Mouse (Mus musculus) mesoderm, embryonic 11.5 days (tissue): ENCODE measurements at regions not wholly inside any gene's neighbourhood (a gene's known extent, or its start where the extent isn't known, plus 50 kb on each side); places are given as distances from the start of the nearest gene placed in this dataset.

Experiments
- DNase-seq: peaks from one replicate; pipeline ENCODE4 v3.0.0-alpha.2; 2012; ENCODE audit warnings: low read depth, low spot score

- DNase-seq, result no peak
Measured at GRCm38 (mm10) chr17:47065307-47065901, 55.0 kb upstream of the Ubr2 start.

DNA sequence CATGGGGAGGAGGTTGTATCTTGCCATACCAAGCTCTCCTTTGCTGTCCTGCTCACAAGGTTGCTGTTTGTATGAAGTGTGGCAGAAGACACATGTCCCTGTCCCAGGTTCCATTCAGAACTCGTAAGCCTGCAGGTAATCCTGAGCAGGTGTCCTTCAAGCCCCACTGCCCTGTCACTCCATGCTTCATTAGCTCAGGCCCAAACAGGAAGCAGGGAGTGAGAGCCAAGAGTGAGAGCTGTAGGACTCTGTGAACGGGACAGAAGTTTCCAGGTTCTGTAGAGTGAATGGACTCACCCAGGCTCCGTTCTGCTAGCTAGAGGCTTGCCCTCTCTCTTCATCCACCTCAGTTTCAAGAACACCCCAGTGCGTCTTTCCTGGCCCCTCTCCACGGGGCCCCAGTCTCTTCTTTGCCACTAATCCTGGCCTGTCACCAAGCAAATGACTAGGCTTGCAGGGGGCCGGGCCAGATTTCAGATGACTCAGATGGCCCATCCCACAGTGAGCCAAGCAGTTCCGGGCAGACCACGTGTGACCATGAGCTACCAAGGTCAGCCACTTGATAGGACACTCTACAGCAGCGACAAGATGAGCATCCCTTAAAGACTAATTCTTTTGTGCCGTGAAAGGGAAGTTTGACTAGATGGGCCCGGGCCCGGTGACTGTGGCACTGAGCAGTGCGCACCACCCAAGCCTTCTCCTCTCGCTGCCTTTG, 54.4 kb upstream of the Ubr2 start:
- no peak for DNase-seq

DNA sequence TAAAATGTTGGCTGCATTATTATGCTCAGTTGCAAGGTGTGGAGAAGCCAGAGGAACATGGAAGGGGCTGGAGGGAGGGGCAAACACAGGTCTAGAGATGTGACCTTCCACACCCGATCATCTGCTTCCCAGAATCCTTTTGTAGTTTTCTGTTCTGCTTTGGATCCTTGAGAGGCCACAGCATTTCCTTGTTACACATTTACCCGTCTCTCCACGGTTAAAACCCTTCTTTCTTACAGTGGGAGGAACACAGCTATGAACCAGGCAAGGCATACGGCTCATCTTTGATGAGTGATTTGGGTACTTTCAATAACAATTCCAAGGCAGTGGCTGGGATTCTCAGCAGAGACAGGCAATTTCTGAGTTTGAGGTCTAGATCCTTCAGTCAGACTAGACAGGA, 53.6 kb upstream of the Ubr2 start:
- no peak for DNase-seq

DNA sequence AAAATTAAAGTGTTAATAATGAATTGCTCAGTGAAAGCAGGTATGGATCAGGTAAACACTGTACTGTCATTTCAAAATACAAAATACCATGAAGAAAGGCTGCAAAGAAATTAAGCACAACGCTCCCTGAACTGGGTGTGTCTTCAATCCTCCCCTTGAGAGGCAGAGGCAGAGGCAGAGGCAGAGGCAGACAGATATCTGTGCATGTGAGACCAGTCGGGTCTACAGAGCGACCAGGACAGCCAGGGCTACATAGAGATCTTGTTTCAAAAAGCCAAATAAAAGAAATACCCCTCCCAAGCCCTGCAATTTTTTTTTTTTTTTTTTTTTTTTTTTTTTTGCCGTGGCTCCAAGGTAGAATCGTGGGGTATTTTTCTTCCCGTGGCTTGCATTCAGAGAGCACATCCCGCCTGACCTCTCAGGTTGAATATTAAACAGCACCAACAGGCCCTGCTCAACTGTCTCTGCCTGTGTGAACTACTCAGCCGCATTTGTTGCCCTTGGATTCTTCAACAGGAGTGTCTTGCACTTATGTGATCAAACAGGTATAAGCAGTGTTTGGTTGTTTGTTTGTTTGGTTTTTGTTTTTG, 50.8 kb upstream of the Ubr2 start:
- DNase-seq, result no peak
